ENCODE assay signal across 7 mouse cellular contexts in genomic region chr10:111099812-111100464, GRCm38 (mm10).
DNase-seq lines count a peak whose midpoint lies in the region; ATAC-seq lines count a peak whose summit lies in the region.

No protein-coding gene starts in this region.

- WGBS in hindbrain, embryonic 16.5 days, result 41% methylated on average over 7 of the region's 7 CpGs
- 49% methylated on average over 7 of the region's 7 CpGs for WGBS in midbrain, embryonic 10.5 days

- no peak overlapping the region for H3K4me3 ChIP-seq in hindbrain, embryonic 16.5 days (ENCODE audit: low read length)
- no peak overlapping the region for H3K4me3 ChIP-seq in midbrain, embryonic 10.5 days

- H3K4me1 ChIP-seq in hindbrain, embryonic 16.5 days (ENCODE audit: control insufficient read depth, insufficient read depth, low read depth, low read length), result peaks cover 11% of the 10 kb centered on the region
- peaks cover 16% of the 10 kb centered on the region for H3K4me1 ChIP-seq in midbrain, embryonic 10.5 days

- peak; percentile 62 for DNase-seq in T-cell, adult 2 months (ENCODE audit: low spot score)
- DNase-seq in cerebellum, adult 8-10 months, result peak; percentile 73
- peak; percentile 42 to 86 for DNase-seq in frontal cortex, adult 2 months (ENCODE audit: extremely low spot score in 1 of 2, low spot score in 1 of 2)
- peak; percentile 59 to 69 for DNase-seq in layer of hippocampus, postnatal 36 days
- peak; percentile 73 for DNase-seq in midbrain, embryonic 10.5 days (ENCODE audit: low spot score)
- DNase-seq in right cerebral cortex, postnatal 4 days, result peak; percentile 80

- ATAC-seq in hindbrain, embryonic 16.5 days, result peak; percentile 56

- no peaks in the 10 kb centered on the region for H3K9me3 ChIP-seq in hindbrain, embryonic 16.5 days (ENCODE audit: control insufficient read depth, low read length)
- H3K9me3 ChIP-seq in midbrain, embryonic 10.5 days (replicated peaks), result no peaks in the 10 kb centered on the region

- no peaks in the 10 kb centered on the region for H3K36me3 ChIP-seq in hindbrain, embryonic 16.5 days (ENCODE audit: control insufficient read depth, insufficient read depth, low read length)
- H3K36me3 ChIP-seq in midbrain, embryonic 10.5 days, result no peaks in the 10 kb centered on the region

- H3K27me3 ChIP-seq in hindbrain, embryonic 16.5 days (replicated peaks; ENCODE audit: control insufficient read depth, insufficient read depth, low read length), result no peaks in the 10 kb centered on the region
- no peaks in the 10 kb centered on the region for H3K27me3 ChIP-seq in midbrain, embryonic 10.5 days (ENCODE audit: low read depth, poor library complexity, severe bottlenecking)

- peak overlapping the region; percentile 21; the same call in 1 of the 2 replicates for H3K4me2 ChIP-seq in hindbrain, embryonic 16.5 days (ENCODE audit: low read length)

- no peak overlapping the region for H3K9ac ChIP-seq in hindbrain, embryonic 16.5 days (ENCODE audit: low read depth, low read length)

- 0 out of 2 replicates have a peak overlapping the region, but pooled peaks have one; percentile 39 for H3K27ac ChIP-seq in hindbrain, embryonic 16.5 days (ENCODE audit: low read depth, low read length)
- H3K27ac ChIP-seq in midbrain, embryonic 10.5 days (replicated peaks), result peak overlapping the region; percentile 84
